Mouse (Mus musculus) cerebellum, adult 9-10 months (tissue): ENCODE results near the gene Ncdn.

ENCODE experiments used
- DNase-seq: peaks from one replicate; pipeline ENCODE4 v3.0.0; 2022

The Ncdn gene

DNA sequence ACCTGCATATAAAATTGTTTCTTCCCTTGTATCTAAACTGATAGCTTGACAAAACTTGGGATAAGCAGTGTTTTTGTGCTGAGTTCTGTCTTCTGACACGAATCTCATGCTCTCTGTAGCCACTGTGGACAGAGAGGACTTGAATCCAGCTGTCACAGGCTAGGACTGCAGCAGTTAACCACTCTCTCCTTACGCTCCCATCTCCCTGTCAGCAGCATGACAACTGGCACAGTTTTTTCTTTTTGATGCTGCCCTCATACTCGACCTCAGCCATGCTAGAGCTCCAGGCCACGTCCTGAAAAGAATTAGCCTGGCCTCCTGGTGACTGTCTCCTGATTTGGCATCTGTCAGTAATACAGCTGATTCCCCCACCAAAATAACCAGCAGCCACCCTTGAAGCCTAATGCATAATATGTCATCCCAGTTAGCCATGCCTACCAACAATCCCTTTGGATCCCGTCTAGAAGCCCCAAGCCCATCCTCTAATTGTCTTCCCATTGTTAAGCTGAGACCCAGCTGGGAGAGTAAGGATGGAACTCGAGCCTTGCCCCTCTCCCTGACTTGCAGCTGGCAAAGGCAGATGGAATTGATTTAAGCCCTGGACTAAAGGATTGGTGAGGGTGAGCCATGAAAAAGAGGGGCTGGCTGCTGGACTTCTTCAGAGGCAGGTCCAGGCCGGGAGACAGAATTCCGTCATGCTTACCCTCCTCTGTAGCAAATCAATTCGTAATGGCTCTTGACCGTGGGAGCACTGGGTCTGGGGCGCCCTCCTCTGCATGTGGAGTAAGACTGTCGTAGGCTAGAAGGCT, 46.4 kb downstream of the Ncdn start:
- DNase-seq = no peak

DNA sequence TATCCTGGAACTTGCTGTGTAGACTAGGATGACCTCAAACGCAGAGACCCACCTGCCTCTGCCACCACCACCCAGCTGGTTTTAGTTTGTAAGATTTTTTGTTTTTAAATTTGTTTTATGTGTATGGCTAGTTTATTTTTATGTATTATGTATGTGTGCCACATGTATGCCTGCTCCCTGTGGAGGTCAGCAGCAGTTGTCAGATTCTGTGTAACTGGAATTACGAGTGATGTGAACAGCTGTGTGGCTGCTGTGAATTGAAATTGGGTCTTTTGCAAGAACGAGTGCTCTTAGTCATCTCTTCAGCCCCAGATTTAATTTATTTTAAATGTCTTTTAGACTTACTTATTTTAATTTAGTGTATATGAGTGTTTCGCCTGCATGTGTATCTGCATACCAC, 56.3 kb downstream of the Ncdn start:
- DNase-seq = no peak
